Mouse (Mus musculus): ENCODE measurements around the gene Dpysl5. TPM values are rescaled to one million over a fixed set of nuclear protein-coding genes. Genes with fewer than 3 reads are reported as not detected.

The Dpysl5 gene
- not detected in 4 replicates for total RNA-seq (2023)

GRCm38 (mm10) chr5:30711147-30712001 lies at the start of gene Dpysl5:
Gene Dpysl5, plus strand, starts transcription at chr5:30711564.

GRCm38 (mm10) chr5:30666391-30667195 lies 44.8 kb upstream of the Dpysl5 start, which contains the start of gene Cenpa:
Gene Cenpa, plus strand, starts transcription at chr5:30666777.

GRCm38 (mm10) chr5:30814424-30815119 lies 103.2 kb downstream of the Dpysl5 start, which contains the start of gene Mapre3:
Gene Mapre3, plus strand, starts transcription at chr5:30814641.

Other genes with a start within 250 kb of the Dpysl5 start
- not detected in 4 replicates for gene Otof, start 249.6 kb upstream of the Dpysl5 start, total RNA-seq (2023)
- gene 1700001C02Rik, start 245.5 kb upstream of the Dpysl5 start, total RNA-seq (2023), result not detected in 4 replicates
- not detected in 4 replicates for gene Cib4, start 165.7 kb upstream of the Dpysl5 start, total RNA-seq (2023)
- gene Kcnk3, start 123.4 kb upstream of the Dpysl5 start, total RNA-seq (2023), result 0.72 to 1.2 TPM (median 0.93 TPM) in 4 replicates
- gene Slc35f6, start 63.6 kb upstream of the Dpysl5 start, total RNA-seq (2023), result 51.1 to 61.6 TPM (median 57.7 TPM) in 4 replicates
- gene Cenpa, start 44.8 kb upstream of the Dpysl5 start, total RNA-seq (2023), result 251 to 324 TPM (median 306 TPM) in 4 replicates
- gene Mapre3, start 103.1 kb downstream of the Dpysl5 start, total RNA-seq (2023), result 7.0 to 11.0 TPM (median 10.1 TPM) in 4 replicates
- 39.0 to 46.1 TPM (median 42.0 TPM) in 4 replicates for gene Tmem214, start 156.4 kb downstream of the Dpysl5 start, total RNA-seq (2023)
- gene Agbl5, start 177.1 kb downstream of the Dpysl5 start, total RNA-seq (2023), result 16.2 to 22.5 TPM (median 17.8 TPM) in 4 replicates
- gene Ost4, start 196.2 kb downstream of the Dpysl5 start, total RNA-seq (2023), result 162 to 189 TPM (median 174 TPM) in 4 replicates
- 0.72 to 1.4 TPM (median 1.0 TPM) in 4 replicates for gene Emilin1, start 201.8 kb downstream of the Dpysl5 start, total RNA-seq (2023)
- gene Khk, start 209.9 kb downstream of the Dpysl5 start, total RNA-seq (2023), result 10.8 to 17.2 TPM (median 15.1 TPM) in 4 replicates
- not detected in 4 replicates for gene Cgref1, start 234.0 kb downstream of the Dpysl5 start, total RNA-seq (2023)
- gene Preb, start 248.8 kb downstream of the Dpysl5 start, total RNA-seq (2023), result 172 to 183 TPM (median 175 TPM) in 4 replicates

All from B cell, adult 62 days (primary cell).